Comparison of ENCODE assay signal across 21 mouse cellular contexts in the genomic region with DNA sequence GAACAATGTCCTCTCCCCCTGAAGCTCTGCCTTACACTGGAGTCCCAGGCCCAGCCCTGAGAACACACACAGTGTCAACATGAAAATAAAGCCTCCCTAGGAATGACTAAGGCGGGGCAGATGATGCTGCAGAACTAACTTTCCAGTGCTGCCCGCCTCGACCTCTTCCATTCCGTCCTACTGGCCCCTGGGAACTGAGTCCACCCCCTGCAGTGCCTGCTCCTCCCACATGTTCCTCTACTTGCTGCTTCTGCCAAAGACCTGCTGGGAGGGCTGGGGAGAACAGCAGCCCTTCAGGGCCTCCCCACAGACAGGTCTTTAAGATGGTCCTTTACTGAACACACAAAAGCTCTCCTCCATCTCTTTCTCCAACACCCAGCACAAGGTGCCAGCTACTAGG.
"Had no signal": no experiment of that assay in that cellular context is flagged by ENCODE, and none has a peak within 500 bp of the region (broad histone marks: within the 10 kb centered on the region; RNA-seq: fewer than 3 reads in every experiment).

No protein-coding gene starts in this region.

- H3K4me3 ChIP-seq: gastrocnemius, adult 2 months; heart, embryonic 10.5 days; heart, embryonic 12.5 days; hindbrain, embryonic 13.5 days; hindbrain, embryonic 15.5 days; limb, embryonic 13.5 days; limb, embryonic 15.5 days; liver, embryonic 12.5 days had no signal

- ATAC-seq: forebrain, embryonic 16.5 days; hindbrain, postnatal 0 days; intestine, embryonic 16.5 days; liver, embryonic 12.5 days had no signal

- H3K4me1 ChIP-seq: heart, embryonic 10.5 days; heart, embryonic 12.5 days; hindbrain, embryonic 13.5 days; hindbrain, embryonic 15.5 days; limb, embryonic 13.5 days; limb, embryonic 15.5 days; liver, embryonic 12.5 days had no signal

- DNase-seq: gastrocnemius, adult 2 months; gastrocnemius, postnatal 10 days; gastrocnemius, postnatal 25 days; heart, adult 18-20 months; heart, postnatal 10 days; kidney, adult 11 months; kidney, postnatal 14 days; layer of hippocampus, adult 9-11 months; layer of hippocampus, postnatal 36 days; left cerebral cortex, postnatal 4 days had no signal

- H3K9me3 ChIP-seq: heart, embryonic 10.5 days; heart, embryonic 12.5 days; hindbrain, embryonic 13.5 days; hindbrain, embryonic 15.5 days; limb, embryonic 13.5 days; limb, embryonic 15.5 days; liver, embryonic 12.5 days had no signal

- H3K9ac ChIP-seq: heart, embryonic 12.5 days; hindbrain, embryonic 13.5 days; hindbrain, embryonic 15.5 days; limb, embryonic 13.5 days; limb, embryonic 15.5 days; liver, embryonic 12.5 days had no signal

- H3K4me2 ChIP-seq: heart, embryonic 12.5 days; hindbrain, embryonic 13.5 days; hindbrain, embryonic 15.5 days; limb, embryonic 13.5 days; limb, embryonic 15.5 days; liver, embryonic 12.5 days had no signal

- H3K27ac ChIP-seq: gastrocnemius, adult 2 months; heart, embryonic 10.5 days; hindbrain, embryonic 13.5 days; hindbrain, embryonic 15.5 days; hindbrain, postnatal 0 days; kidney, postnatal 0 days; limb, embryonic 13.5 days; limb, embryonic 15.5 days; liver, embryonic 12.5 days had no signal

- H3K27me3 ChIP-seq: heart, embryonic 12.5 days; hindbrain, embryonic 13.5 days; hindbrain, embryonic 15.5 days; limb, embryonic 13.5 days; limb, embryonic 15.5 days; liver, embryonic 12.5 days had no signal
